Mouse (Mus musculus) ES-E14 (cell line): ENCODE data around the gene Krt78. TPM values are rescaled to one million over a fixed set of nuclear protein-coding genes. Genes with fewer than 3 reads are reported as not detected.

Experiments used
- DNase-seq: peaks from one replicate; pipeline ENCODE4 v3.0.0-alpha.2; 2013; ENCODE audit warnings: low read depth, low spot score
- H3K27ac ChIP-seq: 2 replicates; pipeline ENCODE4 v1.5.1; 2012; ENCODE audit warnings: low read depth, mild to moderate bottlenecking, low read length, moderate library complexity, mixed read lengths; ENCODE audit not compliant: poor library complexity, insufficient read depth, severe bottlenecking
- H3K36me3 ChIP-seq: 2 replicates; pipeline ENCODE4 v1.6.1; 2012; ENCODE audit warnings: mild to moderate bottlenecking, low read length, moderate library complexity, mixed read lengths; ENCODE audit not compliant: control insufficient read depth, poor library complexity, insufficient read depth, severe bottlenecking
- H3K4me1 ChIP-seq, 2 experiments: fragments of 150-350 bp in 1 of 2; sonication (generic) in 1 of 2; 2 replicates each; pipeline ENCODE4 v1.6.1; 2012; ENCODE audit warnings: low read length in 2 of 2, mild to moderate bottlenecking in 1 of 2, mixed read lengths in 1 of 2; ENCODE audit not compliant: control insufficient read depth in 2 of 2, insufficient read depth in 2 of 2, poor library complexity in 1 of 2
- H3K4me3 ChIP-seq, 2 experiments: fragments of 150-350 bp in 1 of 2; sonication (generic) in 1 of 2; 2 replicates each; pipeline ENCODE4 v1.5.1; 2012; ENCODE audit warnings: low read length in 2 of 2, low read depth in 1 of 2, mild to moderate bottlenecking in 1 of 2, mixed read lengths in 1 of 2; ENCODE audit not compliant: insufficient read depth in 1 of 2, poor library complexity in 1 of 2, severe bottlenecking in 1 of 2
- H3K9ac ChIP-seq: 2 replicates; pipeline ENCODE4 v1.6.1; 2012; ENCODE audit warnings: low read depth, mild to moderate bottlenecking, low read length, mixed read lengths; ENCODE audit not compliant: poor library complexity, insufficient read depth, severe bottlenecking
- H3K9me3 ChIP-seq: fragments of 150-350 bp; sonication (generic); 2 replicates; pipeline ENCODE4 v1.6.1; 2012; ENCODE audit warnings: low read depth, mild to moderate bottlenecking, low read length; ENCODE audit not compliant: control insufficient read depth, insufficient read depth
- CHD2 ChIP-seq: IDR thresholded peaks from 2 replicates; pipeline ENCODE4 v1.6.1; 2014; ENCODE audit warnings: mild to moderate bottlenecking, low read depth, low read length, inconsistent platforms
- HCFC1 ChIP-seq: IDR thresholded peaks from 2 replicates; pipeline ENCODE4 v1.6.1; 2012; ENCODE audit warnings: low read length, inconsistent platforms, borderline replicate concordance; ENCODE audit not compliant: insufficient read depth
- MAFK ChIP-seq: IDR thresholded peaks from 2 replicates; pipeline ENCODE4 v1.6.1; 2014; ENCODE audit warnings: mild to moderate bottlenecking, low read depth, low read length, inconsistent platforms; ENCODE audit not compliant: insufficient read depth
- ZC3H11A ChIP-seq: IDR thresholded peaks from 2 replicates; pipeline ENCODE4 v1.6.1; 2012; ENCODE audit warnings: low read depth, mild to moderate bottlenecking, inconsistent platforms, low read length, borderline replicate concordance
- ZNF384 ChIP-seq: IDR thresholded peaks from 2 replicates; pipeline ENCODE4 v1.6.1; 2012; ENCODE audit warnings: low read depth, low read length, inconsistent platforms
- in situ Hi-C, 2 experiments: fragments of 600-800 bp; cut with MboI; formaldehyde crosslinking; loops; one replicate each; pipeline ENCODE4 v1.15.1; 2025; ENCODE audit warnings: low sequenced_read_pairs in 2 of 2, inconsistent platforms in 1 of 2; ENCODE audit not compliant: unreplicated experiment in 2 of 2
- total RNA-seq: library from RNA; depleted of rRNA; stranded (reverse); fragments of 300-350 nt; gene quantifications from 2 replicates; pipeline ENCODE4 v1.2.3, GENCODE M21; 2012

The Krt78 gene
- total RNA-seq, 1 experiment = 0.09 TPM

GRCm38 (mm10) chr15:101927340-101928080 is 26.6 kb downstream of the Krt78 start:
- DNase-seq = no peak
- no peaks in the 10 kb centered on the region for H3K9me3 ChIP-seq
- TF ChIP-seq HCFC1 = no peak
- TF ChIP-seq ZC3H11A = no peak
- no peak for TF ChIP-seq CHD2
- no peak for TF ChIP-seq ZNF384
- no peak for TF ChIP-seq MAFK
- no peak overlapping the region for H3K27ac ChIP-seq
- no peak overlapping the region for H3K4me3 ChIP-seq
- peaks cover 0 to 5% of the 10 kb centered on the region in 2 experiments; a peak in 1 of 4 replicates for H3K4me1 ChIP-seq
- no peak overlapping the region for H3K9ac ChIP-seq
- in situ Hi-C loops = no loop called here
- H3K36me3 ChIP-seq = no peaks in the 10 kb centered on the region

GRCm38 (mm10) chr15:101925041-101925440 is 29.0 kb downstream of the Krt78 start:
- in situ Hi-C loops = no loop called here
- TF ChIP-seq ZNF384 (no peak), MAFK (no peak), ZC3H11A (no peak), HCFC1 (no peak), CHD2 (no peak)

DNA sequence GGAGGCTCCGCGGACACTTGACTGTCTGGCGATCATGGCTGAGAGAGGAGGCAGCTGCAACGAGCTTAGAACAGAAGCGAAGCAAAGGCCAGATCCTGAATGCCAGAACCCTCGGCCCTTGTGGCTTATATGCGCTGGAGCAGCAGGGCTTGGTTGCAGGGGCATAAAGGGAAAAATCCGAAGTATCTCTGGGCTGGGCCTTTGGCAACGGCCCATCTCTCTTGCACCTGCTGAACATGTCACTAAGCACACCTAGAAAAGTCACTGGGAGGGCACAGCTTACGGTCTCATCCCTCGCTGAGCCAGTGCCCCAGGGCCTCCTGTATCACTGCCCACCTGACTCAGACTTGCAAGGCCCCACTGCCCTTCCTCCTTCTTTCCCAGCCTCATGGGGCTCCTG is 29.5 kb downstream of the Krt78 start, which contains the start of gene Krt4:
Krt4 (minus strand) TSS at position 101 of the 400 bp plus-strand sequence.
- H3K36me3 ChIP-seq = no peaks in the 10 kb centered on the region
- TF ChIP-seq ZNF384 (no peak), MAFK (no peak), ZC3H11A (no peak), HCFC1 (no peak), CHD2 (no peak)
- DNase-seq = no peak
- in situ Hi-C loops = no loop called here
- peak within 1 kb of the TSS; percentile 53 to 64 for H3K4me3 ChIP-seq
- no peak within 1 kb of the TSS for H3K9ac ChIP-seq
- H3K4me1 ChIP-seq = peaks cover 0 to 5% of the 10 kb centered on the region in 2 experiments; a peak in 1 of 4 replicates
- H3K9me3 ChIP-seq = no peaks in the 10 kb centered on the region
- H3K27ac ChIP-seq = no peak within 1 kb of the TSS

More at GRCm38 (mm10) chr15:101925041-101925440, 29.0 kb downstream of the Krt78 start:
- Histone ChIP-seq H3K36me3 (no peaks in the 10 kb centered on the region), H3K4me1 (peaks cover 0 to 5% of the 10 kb centered on the region in 2 experiments; a peak in 1 of 4 replicates), H3K4me3 (no peak overlapping the region), H3K27ac (no peak overlapping the region), H3K9me3 (no peaks in the 10 kb centered on the region), H3K9ac (no peak overlapping the region)
- no peak for DNase-seq

- Histone ChIP-seq H3K9ac (no peak overlapping the region), H3K4me1 (no peaks in the 10 kb centered on the region), H3K9me3 (no peaks in the 10 kb centered on the region), H3K27ac (no peak overlapping the region), H3K4me3 (no peak overlapping the region), H3K36me3 (no peaks in the 10 kb centered on the region)
- in situ Hi-C loops = no loop called here
- DNase-seq = no peak
- no peak for TF ChIP-seq MAFK
- no peak for TF ChIP-seq ZNF384
- TF ChIP-seq ZC3H11A = no peak
- no peak for TF ChIP-seq HCFC1
- no peak for TF ChIP-seq CHD2
Observed at GRCm38 (mm10) chr15:101922296-101922695, 31.8 kb downstream of the Krt78 start.
